Mouse (Mus musculus) lung, adult 2 months (tissue): ENCODE measurements around the gene Odf3l2.

Experiments used
- CTCF ChIP-seq: fragments of 200-500 bp; IDR thresholded peaks from 2 replicates; pipeline ENCODE4 v1.5.1; 2011; ENCODE audit warnings: mild to moderate bottlenecking, low read length, control low read depth; ENCODE audit not compliant: insufficient read depth
- POLR2A ChIP-seq: fragments of 200-500 bp; IDR thresholded peaks from 2 replicates; pipeline ENCODE4 v1.6.1; 2011; ENCODE audit warnings: low read depth, mild to moderate bottlenecking, control low read depth, low read length, borderline replicate concordance; ENCODE audit errors: extremely low read depth

DNA sequence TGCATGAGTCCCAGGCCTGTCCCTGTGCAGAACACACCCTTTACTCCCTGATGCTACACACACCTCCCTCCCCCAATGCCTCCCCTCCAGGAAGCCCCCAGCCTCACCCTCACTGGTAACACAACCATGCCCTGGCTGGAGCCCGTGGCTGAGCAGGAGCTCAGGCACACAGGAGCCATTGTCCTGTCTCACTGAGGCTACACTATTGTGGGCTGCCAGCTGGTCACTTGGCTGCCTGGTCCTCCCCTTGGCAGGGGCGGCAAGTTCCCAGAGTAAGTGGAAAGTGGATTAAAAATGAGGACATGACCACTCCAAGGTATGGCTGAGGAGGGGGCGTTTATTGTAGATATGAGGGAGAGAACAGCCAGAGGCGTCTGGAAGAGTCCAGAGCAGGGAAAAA, 39.0 kb downstream of the Odf3l2 start:
- TF ChIP-seq POLR2A, result no peak
- no peak for TF ChIP-seq CTCF
